Mouse (Mus musculus): ENCODE results near the gene Fcf1.

GRCm38 (mm10) chr12:85022071-85022470 is 51.4 kb downstream of the Fcf1 start:
- TF ChIP-seq GATA1 (IDR thresholded peaks at IDR 0.05; ENCODE audit: low read length) (no peak), TAL1 (IDR thresholded peaks at IDR 0.05; ENCODE audit: low read length) (no peak)
